Mouse (Mus musculus): Measurements from ENCODE around the gene Ssu72.
"Not testable (repeated sequence)": the region's sequence is repeated elsewhere in the genome, so short reads cannot be mapped to it uniquely, and the experiment has no call there.

The Ssu72 gene

GRCm38 (mm10) chr4:155700425-155700824 lies 4.2 kb upstream of the Ssu72 start:
- no peak for DNase-seq (ENCODE audit: low spot score in 2 of 2)

DNA sequence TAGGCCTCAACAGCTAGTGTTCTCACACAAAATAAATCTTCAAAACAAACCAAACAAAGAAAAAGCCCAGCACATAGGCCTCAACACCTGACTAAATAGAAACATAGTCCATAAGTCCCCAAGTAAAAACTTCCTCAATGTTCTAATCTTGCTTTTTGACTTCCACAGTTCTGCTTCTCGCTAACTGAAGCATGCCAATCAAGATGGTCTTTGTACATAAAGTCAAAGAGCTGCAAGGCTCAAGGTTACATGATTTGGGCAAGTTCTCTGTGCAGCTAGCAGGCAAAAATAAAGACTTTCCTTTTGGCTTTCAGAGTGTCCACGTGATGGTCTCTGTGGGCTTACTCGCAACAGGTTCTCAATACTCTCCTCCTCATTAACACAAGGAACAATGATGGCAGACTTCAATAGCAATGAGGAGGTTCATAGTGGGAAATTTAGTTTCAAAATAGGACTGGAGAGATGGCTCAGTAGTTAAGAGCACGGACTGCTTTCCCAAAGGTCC lies 1.1 kb upstream of the Ssu72 start:
- no peak for DNase-seq (ENCODE audit: low spot score in 2 of 2)

- DNase-seq (ENCODE audit: low spot score in 2 of 2) = no peak
These were observed 961 bp downstream of the Ssu72 start for GRCm38 (mm10) chr4:155705592-155705929.

- DNase-seq (ENCODE audit: low spot score in 2 of 2) = no peak
These were observed 4.0 kb downstream of the Ssu72 start for GRCm38 (mm10) chr4:155708582-155708981.

- DNase-seq (ENCODE audit: low spot score in 2 of 2) = no peak
These were observed 4.4 kb downstream of the Ssu72 start for GRCm38 (mm10) chr4:155708988-155709387.

- no peak for DNase-seq (ENCODE audit: low spot score in 2 of 2)
These were observed 6.1 kb downstream of the Ssu72 start for GRCm38 (mm10) chr4:155710521-155711252.

DNA sequence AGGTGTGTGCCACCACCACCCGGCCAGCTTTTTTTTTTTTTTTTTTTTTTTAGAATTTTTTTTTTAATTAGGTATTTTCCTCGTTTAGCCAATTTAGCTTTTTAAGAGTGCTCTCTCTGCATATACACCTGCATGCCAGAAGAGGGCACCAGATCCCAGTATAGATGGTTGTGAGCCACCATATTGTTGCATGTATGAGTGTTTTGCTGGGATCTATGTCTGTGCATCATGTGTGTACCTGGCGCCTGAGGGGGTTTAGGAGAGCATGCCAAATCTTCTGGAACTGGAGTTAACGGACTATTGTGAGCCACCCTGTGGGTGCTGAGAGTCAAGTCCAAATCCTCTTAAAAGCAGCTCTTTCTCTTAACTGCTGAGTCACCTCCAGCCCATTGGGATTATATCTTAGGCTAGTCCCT lies 17.1 kb downstream of the Ssu72 start:
- DNase-seq (ENCODE audit: low spot score in 2 of 2) = no peak

DNA sequence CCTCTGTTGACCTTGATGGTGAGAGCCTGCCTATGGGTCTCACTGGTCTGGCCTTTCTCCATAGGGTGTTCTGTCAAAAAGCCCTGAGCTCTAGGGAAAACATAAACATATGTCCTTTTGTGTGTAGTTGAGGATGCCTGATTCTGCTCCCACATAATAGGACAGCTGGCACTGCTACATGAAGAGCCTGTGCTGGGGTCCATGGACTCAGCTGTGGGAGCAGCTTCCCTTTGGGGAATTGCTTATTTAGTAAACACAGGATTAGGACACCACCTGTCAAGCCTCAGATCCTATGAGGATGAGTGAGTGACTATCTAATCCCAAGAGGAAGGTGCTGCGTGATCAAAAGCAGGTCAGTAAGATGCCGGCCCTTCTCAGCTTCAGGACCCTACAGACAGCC lies 23.4 kb downstream of the Ssu72 start:
- no peak for DNase-seq (ENCODE audit: low spot score in 2 of 2)

DNA sequence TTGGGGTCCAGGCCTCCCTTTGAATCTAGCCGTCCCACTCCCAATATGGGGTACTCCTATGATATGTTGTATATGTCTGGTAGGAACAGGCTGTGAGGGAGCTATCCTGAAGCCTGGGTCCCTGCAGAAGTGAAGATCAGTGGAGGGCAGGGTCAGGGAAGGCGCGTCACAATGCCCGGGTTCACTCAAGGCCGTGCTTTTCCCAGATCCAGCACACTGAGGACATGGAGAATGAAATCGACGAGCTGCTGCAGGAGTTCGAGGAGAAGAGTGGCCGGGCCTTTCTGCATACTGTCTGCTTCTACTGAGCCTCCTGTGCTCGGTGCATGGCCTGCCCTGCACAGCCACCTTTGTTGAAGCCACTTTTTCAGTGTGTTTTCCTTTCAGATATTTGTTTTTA lies 28.7 kb downstream of the Ssu72 start:
- DNase-seq (ENCODE audit: low spot score in 2 of 2) = no peak

DNA sequence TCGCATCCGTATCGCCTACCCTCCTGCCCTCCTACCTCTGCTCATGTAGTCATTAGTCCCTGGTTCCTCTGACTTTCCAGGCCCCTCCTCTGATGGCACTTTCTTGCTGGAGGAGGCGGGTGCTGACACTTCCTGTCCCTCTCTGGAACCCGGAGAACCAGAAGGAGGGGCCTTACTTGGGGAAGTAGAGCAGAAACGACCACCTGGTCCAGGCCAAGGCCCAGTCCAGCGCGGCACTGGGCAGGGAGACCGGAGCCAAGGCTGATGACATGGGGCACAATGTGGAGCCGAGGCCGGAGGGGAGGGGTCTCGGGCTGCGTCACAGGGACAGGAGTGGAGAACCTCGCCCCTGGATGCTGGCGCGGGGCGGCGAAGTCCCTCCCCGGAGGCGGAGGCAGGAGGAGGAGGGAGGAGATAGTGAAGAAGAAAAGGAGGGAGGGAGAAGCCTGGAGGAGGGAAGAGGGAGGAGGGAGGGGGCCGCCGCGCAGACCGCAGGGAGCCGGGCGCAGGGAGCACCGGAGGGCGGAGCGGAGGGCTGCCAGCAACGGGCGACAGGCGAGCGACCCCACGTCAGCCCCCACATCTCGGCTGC lies 29.8 kb downstream of the Ssu72 start, which contains the start of gene Tmem240:
TSS of gene Tmem240 (plus strand) at position 451 of the 592 bp plus-strand sequence.
- DNase-seq (ENCODE audit: low spot score in 2 of 2) = peak; percentile 87 to 88

- no peak for DNase-seq (ENCODE audit: low spot score in 2 of 2)
These were observed 30.5 kb downstream of the Ssu72 start for GRCm38 (mm10) chr4:155734951-155735702.

- DNase-seq (ENCODE audit: low spot score in 2 of 2) = no peak
These were observed 31.2 kb downstream of the Ssu72 start for GRCm38 (mm10) chr4:155735788-155736187.

DNA sequence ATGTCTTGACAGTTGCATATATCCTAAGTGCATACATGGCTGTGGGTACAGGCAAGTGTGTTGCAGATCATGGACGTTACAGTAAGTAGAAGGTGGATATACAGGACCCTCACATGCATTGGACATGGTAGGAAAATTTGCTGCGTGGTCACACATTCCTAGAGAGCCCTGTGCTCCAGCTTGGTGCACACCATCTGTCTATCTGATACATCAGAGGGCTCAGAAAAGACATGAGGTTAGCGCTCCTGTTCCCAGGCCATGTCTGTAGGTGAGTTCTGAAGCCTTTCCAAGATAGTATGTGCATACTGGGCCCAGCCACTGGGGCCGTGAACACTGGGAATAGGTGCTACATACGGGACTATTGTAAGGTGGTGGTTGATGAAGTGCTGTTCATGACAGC lies 31.8 kb downstream of the Ssu72 start:
- DNase-seq (ENCODE audit: low spot score in 2 of 2) = no peak

GRCm38 (mm10) chr4:155738262-155738661 lies 33.7 kb downstream of the Ssu72 start:
- DNase-seq (ENCODE audit: low spot score in 2 of 2) = no peak

- DNase-seq (ENCODE audit: low spot score in 2 of 2) = no peak
These were observed 34.6 kb downstream of the Ssu72 start for GRCm38 (mm10) chr4:155739152-155739551.

DNA sequence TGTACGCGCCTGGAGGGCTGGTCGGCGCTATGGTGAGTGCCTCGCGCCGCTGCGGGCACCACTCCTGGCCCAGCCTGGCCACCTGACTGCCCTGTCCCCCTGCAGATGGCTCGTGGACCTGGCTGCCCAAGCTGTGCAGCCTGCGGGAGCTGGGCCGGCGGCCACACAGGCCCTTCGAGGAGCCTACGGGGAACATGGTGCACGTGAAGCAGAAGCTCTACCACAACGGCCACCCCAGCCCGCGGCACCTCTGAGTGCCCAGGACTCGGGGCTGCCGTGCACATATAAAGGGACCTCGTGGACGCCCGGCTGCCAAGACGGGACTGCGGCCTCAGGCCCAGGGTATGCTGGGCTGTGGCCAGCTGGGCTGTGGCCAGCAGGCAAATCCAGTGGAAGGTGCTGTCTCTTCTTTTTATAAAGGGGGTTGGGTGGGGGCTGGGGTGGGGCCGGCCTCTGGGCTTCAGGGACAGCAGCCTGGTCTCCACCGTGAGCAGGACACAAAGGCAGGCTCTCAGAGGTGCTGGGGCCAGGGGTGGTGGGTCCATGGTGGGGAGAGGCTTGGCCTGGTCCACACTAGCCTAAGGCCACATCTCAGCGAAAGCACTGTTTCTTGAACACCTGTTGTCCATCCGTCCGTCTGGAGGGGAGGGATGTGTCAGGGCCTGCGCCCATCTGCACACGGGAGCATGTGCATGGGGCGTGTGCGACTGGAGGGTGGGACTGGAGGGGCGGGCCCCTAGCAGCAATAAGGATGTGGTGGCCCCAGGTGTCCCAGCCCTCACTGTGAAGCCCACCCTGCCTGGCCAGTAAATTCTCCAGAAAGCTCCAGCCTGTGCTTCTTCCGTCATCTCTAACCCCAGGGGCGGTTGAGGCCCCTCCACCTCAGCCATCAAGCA lies 35.4 kb downstream of the Ssu72 start:
- DNase-seq (ENCODE audit: low spot score in 2 of 2) = no peak

DNA sequence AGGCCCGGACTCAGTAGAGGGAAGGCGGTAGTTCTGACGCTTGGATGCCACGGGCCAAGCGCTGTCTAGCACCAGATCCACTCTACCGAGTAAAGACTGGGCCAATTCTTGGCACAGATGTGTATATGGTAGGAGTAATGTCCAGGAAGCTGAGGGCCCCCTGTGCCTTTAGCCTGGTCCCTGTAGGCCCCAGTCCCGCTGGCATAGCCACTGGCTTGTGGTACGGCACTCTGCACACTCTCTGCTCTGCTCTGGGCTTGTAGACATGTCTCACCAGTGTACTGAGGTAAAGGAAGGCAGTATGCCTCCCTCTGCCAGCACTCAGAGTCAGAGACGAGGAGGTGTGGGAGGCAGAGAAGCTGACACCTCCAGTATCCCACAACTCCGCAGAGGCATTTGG lies 36.1 kb downstream of the Ssu72 start:
- DNase-seq (ENCODE audit: low spot score in 2 of 2) = not testable (repeated sequence)

DNA sequence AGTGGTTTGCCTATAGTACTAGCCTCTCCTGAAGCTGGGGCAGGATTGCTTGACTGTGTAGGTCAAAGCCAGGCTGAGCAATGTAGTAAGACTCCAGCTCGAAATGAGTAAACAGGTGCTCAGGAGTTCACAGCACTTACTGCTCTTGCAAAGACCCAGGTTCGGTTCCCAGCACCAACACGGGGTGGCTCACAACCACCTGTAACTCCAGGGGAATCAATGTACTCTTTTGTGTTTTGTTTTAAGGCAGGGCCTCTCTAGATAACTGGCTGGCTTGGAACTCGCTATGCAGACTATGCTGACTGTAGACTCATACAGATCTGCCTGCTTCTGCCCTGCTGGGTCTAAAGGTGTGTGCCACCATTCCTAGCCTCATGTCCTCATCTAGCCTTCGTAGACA lies 38.1 kb downstream of the Ssu72 start:
- DNase-seq (ENCODE audit: low spot score in 2 of 2) = no peak

DNA sequence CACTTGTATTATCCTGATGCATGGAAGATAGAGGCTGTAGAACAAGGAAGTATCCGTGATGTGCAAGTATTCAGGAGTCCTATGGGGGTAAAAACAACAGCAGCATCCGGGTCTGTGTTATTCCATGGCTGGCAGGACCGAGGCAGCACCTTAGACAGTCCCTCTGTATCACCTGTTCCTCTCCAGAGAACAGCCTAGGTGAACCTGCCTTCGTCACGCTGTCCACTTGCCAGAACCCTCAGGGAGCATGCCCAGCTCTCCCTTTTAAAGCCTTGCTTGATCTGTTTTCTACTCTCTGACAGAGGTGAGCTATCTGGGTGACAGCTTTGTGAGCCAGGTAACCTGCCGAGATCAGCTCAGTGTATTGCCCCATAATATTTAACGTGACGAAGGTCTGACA lies 39.9 kb downstream of the Ssu72 start:
- DNase-seq (ENCODE audit: low spot score in 2 of 2) = no peak

DNA sequence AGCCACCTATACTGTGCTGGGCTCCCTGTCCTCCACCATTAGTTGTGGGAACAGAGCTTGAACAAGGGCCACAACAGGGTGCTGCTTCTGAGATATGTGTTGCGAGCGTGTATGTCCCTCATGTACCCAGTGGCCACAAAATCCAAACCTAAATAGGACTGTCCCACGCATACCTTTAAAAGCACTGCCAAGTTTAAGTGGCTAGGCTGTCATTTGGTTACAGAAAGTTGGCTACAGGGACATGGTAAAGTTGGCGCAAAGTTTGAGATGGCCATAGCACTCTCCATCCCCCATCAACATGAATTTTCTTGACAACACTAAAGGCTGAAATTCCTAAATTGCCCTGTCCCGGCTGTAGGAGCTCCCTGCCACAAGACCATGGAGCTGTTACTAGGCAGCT lies 40.5 kb downstream of the Ssu72 start:
- DNase-seq (ENCODE audit: low spot score in 2 of 2) = no peak

DNA sequence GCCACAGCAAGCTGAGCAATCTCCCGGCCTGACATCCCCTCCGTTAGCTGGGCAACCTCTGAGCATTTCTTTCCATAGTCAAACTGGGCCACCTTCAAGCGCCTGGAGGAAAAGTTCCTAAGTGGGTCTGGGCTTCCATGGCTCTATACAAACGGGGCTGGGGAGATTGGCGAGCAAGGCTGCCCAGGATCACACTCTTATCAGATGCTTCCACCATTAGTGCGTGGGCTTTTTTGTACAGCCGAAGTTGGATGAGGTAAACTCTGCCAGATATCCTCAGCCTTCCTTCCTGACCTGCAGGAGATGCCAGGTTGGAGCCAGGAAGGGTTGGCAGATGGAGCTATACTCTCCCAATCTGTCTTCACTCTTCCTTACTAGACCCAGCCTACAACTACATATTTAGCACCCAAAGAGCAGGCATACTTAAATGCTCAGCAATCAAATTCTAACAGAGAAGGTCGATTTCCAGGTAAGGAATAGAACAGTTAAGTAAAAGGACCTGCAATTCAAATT lies 41.5 kb downstream of the Ssu72 start:
- no peak for DNase-seq (ENCODE audit: low spot score in 2 of 2)
